Mouse (Mus musculus) cerebellum, adult 2 months (tissue): ENCODE measurements around the gene Gm9758.
"Not testable (repeated sequence)": the region's sequence is repeated elsewhere in the genome, so short reads cannot be mapped to it uniquely, and the experiment has no call there.

ENCODE experiments used
- CTCF ChIP-seq: fragments of 200-500 bp; IDR thresholded peaks from 2 replicates; pipeline ENCODE4 v1.5.1; 2011; ENCODE audit warnings: low read depth, mild to moderate bottlenecking, control low read depth, low read length, moderate library complexity, borderline replicate concordance; ENCODE audit not compliant: insufficient read depth
- POLR2A ChIP-seq: fragments of 200-500 bp; IDR thresholded peaks from 2 replicates; pipeline ENCODE4 v1.6.1; 2011; ENCODE audit warnings: low read length, control low read depth, borderline replicate concordance; ENCODE audit not compliant: insufficient read depth

DNA sequence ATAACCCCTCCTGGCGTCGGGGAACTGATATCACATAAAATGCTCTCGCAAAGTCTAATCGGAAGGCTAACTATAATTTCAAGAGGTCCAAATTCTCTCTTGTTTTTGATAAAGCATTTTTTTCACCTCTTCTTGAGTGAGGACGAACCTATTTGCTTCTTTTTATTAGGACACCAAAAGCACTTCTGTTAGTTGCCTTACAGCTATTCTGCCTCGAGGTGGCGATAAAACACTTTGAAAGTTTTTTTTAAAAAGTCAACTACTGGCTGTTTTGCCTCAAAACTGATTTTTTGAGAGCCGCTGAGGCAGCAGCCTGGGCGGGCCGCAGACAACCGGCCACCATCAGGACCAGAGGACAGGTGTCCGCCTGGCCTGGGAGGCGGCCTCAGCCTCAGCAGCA lies 49.1 kb upstream of the Gm9758 start:
- TF ChIP-seq CTCF, POLR2A: not testable (repeated sequence)
